Comparison of ENCODE assay signal across 33 mouse cellular contexts in genomic region chr7:88826498-88826897, GRCm38 (mm10).
"Had no signal": no experiment of that assay in that cellular context is flagged by ENCODE, and none has a peak within 500 bp of the region (broad histone marks: within the 10 kb centered on the region; RNA-seq: fewer than 3 reads in every experiment).

No protein-coding gene starts in this region.

- H3K27me3 ChIP-seq: heart, embryonic 12.5 days; heart, embryonic 13.5 days; heart, embryonic 15.5 days; hindbrain, embryonic 12.5 days; hindbrain, embryonic 13.5 days; hindbrain, embryonic 15.5 days; kidney, embryonic 15.5 days had no signal

- H3K27ac ChIP-seq: heart, adult 2 months; heart, embryonic 10.5 days; heart, embryonic 13.5 days; heart, embryonic 15.5 days; hindbrain, embryonic 10.5 days; hindbrain, embryonic 12.5 days; hindbrain, embryonic 13.5 days; hindbrain, embryonic 14.5 days; hindbrain, embryonic 15.5 days; hindbrain, postnatal 0 days; kidney, embryonic 15.5 days; kidney, postnatal 0 days; layer of hippocampus, adult 2 months; left cerebral cortex, adult 2 months had no signal

- H3K36me3 ChIP-seq: heart, embryonic 10.5 days; heart, embryonic 12.5 days; heart, embryonic 13.5 days; heart, embryonic 15.5 days; hindbrain, embryonic 10.5 days; hindbrain, embryonic 12.5 days; hindbrain, embryonic 13.5 days; hindbrain, embryonic 15.5 days; kidney, embryonic 15.5 days had no signal

- DNase-seq: heart, adult 2 months; heart, postnatal 10 days; heart, postnatal 14 days; heart, postnatal 36 days; kidney, adult 11 months; kidney, adult 18-20 months; kidney, adult 2 months; kidney, adult 8-10 months; kidney, adult 9 months; kidney, postnatal 10 days; kidney, postnatal 14 days; kidney, postnatal 25 days; kidney, postnatal 36 days; kidney, postnatal 4 days; layer of hippocampus, adult 9-11 months; layer of hippocampus, postnatal 36 days had no signal

- H3K4me3 ChIP-seq: heart, adult 2 months; heart, embryonic 10.5 days; heart, embryonic 12.5 days; heart, embryonic 13.5 days; heart, embryonic 15.5 days; hindbrain, embryonic 10.5 days; hindbrain, embryonic 12.5 days; hindbrain, embryonic 13.5 days; hindbrain, embryonic 15.5 days; kidney, embryonic 15.5 days; layer of hippocampus, adult 2 months; left cerebral cortex, adult 2 months had no signal

- H3K4me2 ChIP-seq: heart, embryonic 11.5 days; heart, embryonic 12.5 days; heart, embryonic 13.5 days; heart, embryonic 15.5 days; hindbrain, embryonic 12.5 days; hindbrain, embryonic 13.5 days; hindbrain, embryonic 14.5 days; hindbrain, embryonic 15.5 days; kidney, embryonic 15.5 days had no signal

- ATAC-seq: hindbrain, embryonic 16.5 days; hindbrain, postnatal 0 days; inflammation-experienced regulatory T-cells, adult 6 months had no signal

- H3K9me3 ChIP-seq: heart, embryonic 10.5 days; heart, embryonic 12.5 days; heart, embryonic 13.5 days; heart, embryonic 15.5 days; hindbrain, embryonic 10.5 days; hindbrain, embryonic 12.5 days; hindbrain, embryonic 13.5 days; hindbrain, embryonic 15.5 days; kidney, embryonic 15.5 days had no signal

- H3K4me1 ChIP-seq: heart, embryonic 10.5 days; heart, embryonic 12.5 days; heart, embryonic 13.5 days; heart, embryonic 15.5 days; hindbrain, embryonic 10.5 days; hindbrain, embryonic 12.5 days; hindbrain, embryonic 13.5 days; hindbrain, embryonic 15.5 days; kidney, embryonic 15.5 days had no signal

- H3K9ac ChIP-seq: heart, embryonic 12.5 days; heart, embryonic 13.5 days; heart, embryonic 15.5 days; hindbrain, embryonic 12.5 days; hindbrain, embryonic 13.5 days; hindbrain, embryonic 14.5 days; hindbrain, embryonic 15.5 days; kidney, embryonic 15.5 days had no signal
